Mouse (Mus musculus) forebrain, postnatal 0 days (tissue): ENCODE data around the gene Selenos. TPM values are rescaled to one million over a fixed set of nuclear protein-coding genes. Genes with fewer than 3 reads are reported as not detected.
A peak's percentile ranks its signal among the peaks of the same experiment; 100 is the strongest.

Source experiments
- ATAC-seq: fragments of 200-750 bp; cut with Nextera tagmentation; 2 replicates; pipeline ENCODE4 v1.8.0; 2017; ENCODE audit warnings: mild to moderate bottlenecking, moderate library complexity
- DNase-seq: peaks from one replicate; pipeline ENCODE4 v3.0.0-alpha.2; 2015
- H3K27ac ChIP-seq: fragments of 300-500 bp; sonication (generic); 2 replicates; pipeline ENCODE4 v1.5.1; 2014; ENCODE audit warnings: low read depth, mild to moderate bottlenecking, antibody characterized with exemption, low read length, moderate library complexity, mixed read lengths
- H3K27me3 ChIP-seq: fragments of 300-500 bp; sonication (generic); 2 replicates; pipeline ENCODE4 v1.6.1; 2014; ENCODE audit warnings: mild to moderate bottlenecking, low read length, mixed read lengths; ENCODE audit not compliant: insufficient read depth
- H3K36me3 ChIP-seq: fragments of 300-500 bp; sonication (generic); 2 replicates; pipeline ENCODE4 v1.6.1; 2014; ENCODE audit warnings: mild to moderate bottlenecking, moderate library complexity; ENCODE audit not compliant: insufficient read depth
- H3K4me1 ChIP-seq: fragments of 300-500 bp; sonication (generic); 2 replicates; pipeline ENCODE4 v1.6.1; 2014; ENCODE audit warnings: antibody characterized with exemption; ENCODE audit not compliant: insufficient read depth
- H3K4me2 ChIP-seq: fragments of 300-500 bp; sonication (generic); 2 replicates; pipeline ENCODE4 v1.6.1; 2014; ENCODE audit warnings: low read depth, mild to moderate bottlenecking, moderate library complexity
- H3K4me3 ChIP-seq: fragments of 300-500 bp; sonication (generic); 2 replicates; pipeline ENCODE4 v1.5.1; 2014; ENCODE audit warnings: low read depth, low read length, mixed read lengths
- H3K9ac ChIP-seq: fragments of 300-500 bp; sonication (generic); 2 replicates; pipeline ENCODE4 v1.6.1; 2014; ENCODE audit warnings: mild to moderate bottlenecking
- H3K9me3 ChIP-seq: fragments of 300-500 bp; sonication (generic); 2 replicates; pipeline ENCODE4 v1.6.1; 2016; ENCODE audit warnings: low read length
- CTCF ChIP-seq: sonication (generic); IDR thresholded peaks from 2 replicates; pipeline ENCODE4 v1.5.1; 2016; ENCODE audit warnings: antibody characterized with exemption, control low read depth, low read depth
- WGBS: fragments of 180-500 bp; shearing (Covaris S2); extraction: QIAGEN DNeasy Blood & Tissue Kit; methylation state at CpG from one replicate; pipeline ENCODE4 v1.1.7; 2014; 5-methylcytosine and 5-hydroxymethylcytosine counted together
- polyA plus RNA-seq: library from polyadenylated mRNA; unstranded; fragments of >200 nt; fragmentation: Nextera tagmentation; extraction: Ambion mirVana; gene quantifications from 2 replicates; pipeline ENCODE4 v1.2.1, GENCODE M21; 2015
- total RNA-seq: library from RNA; depleted of rRNA; stranded (reverse); fragments of >200 nt; gene quantifications from 2 replicates; pipeline ENCODE4 v1.2.3, GENCODE M21; 2014

Gene Selenos
- total and polyA plus RNA-seq, 2 experiments from 2014 or later = 52.2 to 110 TPM

DNA sequence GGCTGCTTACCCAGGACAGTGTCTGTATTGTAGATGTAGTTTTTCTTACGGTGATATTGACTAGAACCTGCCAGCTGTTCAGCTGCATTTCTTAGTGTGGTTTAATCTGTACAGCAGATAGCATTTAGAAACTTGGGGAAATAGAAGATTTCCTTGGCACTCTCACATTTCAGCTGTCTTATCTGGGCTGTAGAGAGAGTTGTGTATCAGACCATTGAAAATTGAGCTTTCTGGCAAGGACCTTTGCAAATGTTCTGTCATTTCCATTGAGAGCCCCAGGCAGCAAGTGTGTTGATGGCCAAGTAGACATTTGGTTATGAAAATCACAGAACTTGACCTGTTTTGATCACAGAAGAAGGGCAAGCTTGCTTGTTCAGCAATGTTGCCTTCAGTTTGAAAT, 40.7 kb downstream of the Selenos start:
- Histone ChIP-seq H3K4me3 (no peak overlapping the region), H3K4me2 (no peak overlapping the region), H3K9ac (no peak overlapping the region), H3K36me3 (peaks cover under 1% of the 10 kb centered on the region; the same call in 1 of the 2 replicates), H3K4me1 (peaks cover 21% of the 10 kb centered on the region), H3K27me3 (no peaks in the 10 kb centered on the region), H3K9me3 (no peaks in the 10 kb centered on the region), H3K27ac (peak overlapping the region; percentile 66)
- no peak for ATAC-seq
- no peak for TF ChIP-seq CTCF
- 42% methylated on average over 1 of the region's 1 CpGs for WGBS
- DNase-seq = peak; percentile 19

DNA sequence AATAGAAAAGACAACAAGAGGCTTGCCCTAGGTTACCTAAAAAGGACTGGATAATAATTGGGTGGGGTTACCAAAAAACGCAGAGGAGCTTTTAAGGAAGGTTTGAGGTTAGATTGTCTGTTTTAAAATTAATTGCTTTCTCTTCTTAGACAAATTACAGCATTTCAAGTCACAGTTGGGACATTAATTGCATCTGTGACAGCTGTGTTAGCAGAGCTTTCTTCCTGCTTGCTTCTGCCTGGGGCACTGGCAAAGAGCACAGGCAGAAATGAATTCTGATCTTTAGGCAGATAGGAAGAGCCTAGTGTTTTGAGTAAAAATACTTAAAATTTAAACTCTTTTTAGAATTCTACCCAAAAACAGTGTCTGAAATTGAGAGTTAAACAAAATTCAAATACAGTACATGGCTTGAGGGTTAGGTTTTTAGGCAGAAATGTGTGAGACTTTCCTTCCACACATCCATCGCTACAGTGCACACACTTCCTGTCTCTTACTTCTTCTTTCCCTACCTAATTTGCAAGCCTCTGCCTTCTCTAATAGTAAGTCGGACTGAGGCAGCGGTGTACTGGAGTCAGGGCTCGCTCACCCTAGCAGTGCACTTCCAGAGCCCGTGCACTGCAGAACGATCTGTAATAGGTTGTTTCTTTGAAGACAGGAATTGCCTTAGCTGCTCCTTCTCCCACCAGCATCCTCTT, 41.4 kb downstream of the Selenos start:
- Histone ChIP-seq H3K4me2 (peak overlapping the region; percentile 13; the same call in 1 of the 2 replicates), H3K4me1 (peaks cover 21% of the 10 kb centered on the region), H3K27me3 (no peaks in the 10 kb centered on the region), H3K36me3 (peaks cover 6% of the 10 kb centered on the region; the same call in 1 of the 2 replicates), H3K27ac (peak overlapping the region; percentile 66), H3K9ac (no peak overlapping the region), H3K9me3 (no peaks in the 10 kb centered on the region), H3K4me3 (no peak overlapping the region)
- 45% methylated on average over 7 of the region's 7 CpGs for WGBS
- TF ChIP-seq CTCF = no peak
- DNase-seq (peak; percentile 35), ATAC-seq (peak; percentile 83)

DNA sequence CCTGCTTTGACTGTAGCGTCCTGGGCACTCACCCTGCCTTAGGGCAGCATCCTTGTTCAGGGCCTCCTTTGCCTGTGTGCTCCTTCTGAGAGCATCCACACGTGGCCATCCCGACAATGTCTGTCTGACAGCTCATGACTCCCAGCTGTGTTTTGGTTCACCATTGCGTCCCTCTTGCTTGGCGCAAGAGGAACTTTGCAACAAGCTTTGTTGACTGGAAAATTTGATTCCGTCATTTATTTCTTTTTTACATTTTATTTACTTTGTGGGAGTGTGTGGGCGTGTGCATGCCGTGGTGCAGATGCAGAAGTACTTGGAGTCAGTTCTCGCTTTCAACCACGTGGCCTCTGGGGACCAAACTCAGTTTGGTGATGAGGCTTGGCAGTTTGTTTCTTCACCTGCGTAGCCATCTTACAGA, 45.1 kb downstream of the Selenos start:
- H3K36me3 ChIP-seq = peaks cover 22% of the 10 kb centered on the region; the same call in 1 of the 2 replicates
- 74% methylated on average over 11 of the region's 11 CpGs for WGBS
- H3K9ac ChIP-seq = no peak overlapping the region
- DNase-seq = no peak
- TF ChIP-seq CTCF = no peak
- ATAC-seq = no peak
- no peaks in the 10 kb centered on the region for H3K9me3 ChIP-seq
- H3K4me3 ChIP-seq = no peak overlapping the region
- no peak overlapping the region for H3K27ac ChIP-seq
- H3K4me2 ChIP-seq = no peak overlapping the region
- H3K4me1 ChIP-seq = peaks cover 18% of the 10 kb centered on the region
- no peaks in the 10 kb centered on the region for H3K27me3 ChIP-seq

GRCm38 (mm10) chr7:66125368-66125767, 45.9 kb downstream of the Selenos start:
- 91% methylated on average over 14 of the region's 14 CpGs for WGBS
- Histone ChIP-seq H3K4me2 (no peak overlapping the region), H3K4me3 (no peak overlapping the region), H3K4me1 (peaks cover 10% of the 10 kb centered on the region), H3K36me3 (peaks cover 22% of the 10 kb centered on the region; the same call in 1 of the 2 replicates), H3K9me3 (no peaks in the 10 kb centered on the region), H3K27ac (no peak overlapping the region), H3K9ac (no peak overlapping the region), H3K27me3 (no peaks in the 10 kb centered on the region)
- DNase-seq = no peak
- TF ChIP-seq CTCF = no peak
- no peak for ATAC-seq

GRCm38 (mm10) chr7:66127951-66128645, 48.6 kb downstream of the Selenos start:
- TF ChIP-seq CTCF = no peak
- DNase-seq (no peak), ATAC-seq (no peak; the same call in 1 of the 2 replicates)
- Histone ChIP-seq H3K4me1 (no peaks in the 10 kb centered on the region; the same call in 1 of the 2 replicates), H3K4me2 (no peak overlapping the region), H3K9me3 (no peaks in the 10 kb centered on the region), H3K27me3 (no peaks in the 10 kb centered on the region), H3K36me3 (peaks cover 22% of the 10 kb centered on the region; the same call in 1 of the 2 replicates), H3K27ac (no peak overlapping the region), H3K4me3 (no peak overlapping the region), H3K9ac (no peak overlapping the region)
- WGBS = 30% methylated on average over 4 of the region's 4 CpGs

DNA sequence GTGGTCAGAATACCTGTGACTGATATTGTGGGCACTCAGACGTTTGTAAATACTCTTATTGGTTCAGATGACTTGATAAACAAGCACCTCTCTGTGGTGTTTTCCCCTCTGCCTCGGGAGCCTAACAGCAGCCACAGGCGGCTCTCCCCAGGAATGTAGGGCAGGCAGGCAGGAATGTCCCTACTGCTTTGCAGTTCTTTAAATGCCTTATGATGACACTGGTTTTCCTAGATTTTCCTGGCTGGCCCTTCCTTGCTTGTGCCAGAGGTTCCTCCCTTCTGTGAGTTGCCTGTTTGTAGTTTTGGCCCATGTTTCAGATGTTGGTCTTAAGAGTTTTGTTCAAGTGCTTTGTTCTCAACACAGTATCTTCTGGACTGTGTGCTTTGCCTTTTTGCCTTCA, 49.4 kb downstream of the Selenos start:
- Histone ChIP-seq H3K4me1 (no peaks in the 10 kb centered on the region; the same call in 1 of the 2 replicates), H3K9ac (no peak overlapping the region), H3K27me3 (no peaks in the 10 kb centered on the region), H3K36me3 (peaks cover 22% of the 10 kb centered on the region; the same call in 1 of the 2 replicates), H3K4me2 (no peak overlapping the region), H3K9me3 (no peaks in the 10 kb centered on the region), H3K4me3 (no peak overlapping the region), H3K27ac (no peak overlapping the region)
- 50% methylated on average over 3 of the region's 3 CpGs for WGBS
- no peak for TF ChIP-seq CTCF
- ATAC-seq (no peak), DNase-seq (no peak)

- DNase-seq (no peak), ATAC-seq (no peak)
Measured at GRCm38 (mm10) chr7:66130296-66130695, 50.8 kb downstream of the Selenos start.

More at GRCm38 (mm10) chr7:66130296-66130695, 50.8 kb downstream of the Selenos start:
- Histone ChIP-seq H3K9ac (no peak overlapping the region), H3K4me3 (no peak overlapping the region), H3K4me1 (0 out of 2 replicates have a peak, but pooled peaks cover 5% of the 10 kb centered on the region), H3K36me3 (peaks cover 19% of the 10 kb centered on the region; the same call in 1 of the 2 replicates), H3K27ac (no peak overlapping the region), H3K27me3 (no peaks in the 10 kb centered on the region), H3K4me2 (no peak overlapping the region), H3K9me3 (no peaks in the 10 kb centered on the region)
- no peak for TF ChIP-seq CTCF
- WGBS = 94% methylated on average over 2 of the region's 2 CpGs
